Mouse (Mus musculus) spleen, adult 2 months (tissue): Measurements from ENCODE around the gene Erich6b. TPM values are rescaled to one million over a fixed set of nuclear protein-coding genes. Genes with fewer than 3 reads are reported as not detected.

Source experiments
- DNase-seq, 2 experiments: peaks; one replicate each; pipeline versions ENCODE4 v3.0.0 to v3.0.0-alpha.2; 2012 to 2021; ENCODE audit warnings: low spot score in 2 of 2, low read depth in 1 of 2
- H3K27ac ChIP-seq: fragments of 200-500 bp; 2 replicates; pipeline ENCODE4 v1.5.1; 2012; ENCODE audit warnings: low read length, inconsistent platforms; ENCODE audit not compliant: insufficient read depth
- H3K27me3 ChIP-seq: fragments of 200-500 bp; 2 replicates; pipeline ENCODE4 v1.6.1; 2012; ENCODE audit warnings: mild to moderate bottlenecking, moderate library complexity, low read length, inconsistent platforms; ENCODE audit not compliant: control insufficient read depth, insufficient read depth
- H3K36me3 ChIP-seq: fragments of 200-500 bp; 2 replicates; pipeline ENCODE4 v1.6.1; 2012; ENCODE audit warnings: mild to moderate bottlenecking, low read length, inconsistent platforms; ENCODE audit not compliant: control insufficient read depth, insufficient read depth
- H3K4me1 ChIP-seq: fragments of 200-500 bp; 2 replicates; pipeline ENCODE4 v1.6.1; 2011; ENCODE audit warnings: inconsistent platforms; ENCODE audit not compliant: control insufficient read depth, insufficient read depth, insufficient read length
- H3K4me3 ChIP-seq: fragments of 200-500 bp; 2 replicates; pipeline ENCODE4 v1.5.1; 2011; ENCODE audit warnings: mild to moderate bottlenecking, inconsistent platforms; ENCODE audit not compliant: insufficient read depth, insufficient read length; ENCODE audit errors: extremely low read depth
- CTCF ChIP-seq: fragments of 200-500 bp; IDR thresholded peaks from 2 replicates; pipeline ENCODE4 v1.5.1; 2011; ENCODE audit warnings: mild to moderate bottlenecking, inconsistent platforms; ENCODE audit not compliant: insufficient read depth, insufficient read length, insufficient replicate concordance; ENCODE audit errors: extremely low read depth
- POLR2A ChIP-seq: fragments of 200-500 bp; IDR thresholded peaks from 2 replicates; pipeline ENCODE4 v1.6.1; 2011; ENCODE audit warnings: low read depth, low read length, inconsistent platforms
- WGBS: fragments of 180-500 bp; shearing (Covaris S2); methylation state at CpG from one replicate; pipeline ENCODE4 v1.1.7; 2018; 5-methylcytosine and 5-hydroxymethylcytosine counted together
- polyA plus RNA-seq: library from polyadenylated mRNA; depleted of rRNA; stranded (reverse); fragments of >200 nt; gene quantifications from 2 replicates; pipeline ENCODE4 v1.2.3, GENCODE M21; 2012; rRNA removed

The Erich6b gene
- polyA plus RNA-seq, 1 experiment = not detected

DNA sequence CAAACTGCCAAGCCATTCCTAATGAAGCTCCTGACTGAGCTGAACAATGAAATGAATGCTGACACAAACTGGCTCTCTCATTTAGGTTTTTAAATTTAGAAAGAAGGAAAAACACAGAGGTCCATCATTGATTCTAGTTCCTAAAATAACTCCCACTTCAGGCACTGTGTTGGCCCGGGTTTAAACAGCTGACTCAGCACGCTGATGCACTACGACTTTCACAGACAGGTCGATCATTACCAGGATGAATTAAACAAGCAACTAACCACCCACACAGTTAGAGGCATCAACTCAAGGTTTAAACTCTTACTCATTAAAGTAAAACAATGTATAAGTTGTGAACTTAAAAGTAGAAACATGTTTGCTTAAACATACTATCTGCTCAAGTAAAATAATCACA, 64.6 kb downstream of the Erich6b start:
- no peak for TF ChIP-seq POLR2A
- no peak for TF ChIP-seq CTCF
- Histone ChIP-seq H3K27me3 (no peaks in the 10 kb centered on the region), H3K27ac (no peak overlapping the region), H3K36me3 (peaks cover 42% of the 10 kb centered on the region), H3K4me1 (no peaks in the 10 kb centered on the region), H3K4me3 (no peak overlapping the region)
- WGBS = 94% methylated on average over 4 of the region's 4 CpGs
- no peak for DNase-seq

DNA sequence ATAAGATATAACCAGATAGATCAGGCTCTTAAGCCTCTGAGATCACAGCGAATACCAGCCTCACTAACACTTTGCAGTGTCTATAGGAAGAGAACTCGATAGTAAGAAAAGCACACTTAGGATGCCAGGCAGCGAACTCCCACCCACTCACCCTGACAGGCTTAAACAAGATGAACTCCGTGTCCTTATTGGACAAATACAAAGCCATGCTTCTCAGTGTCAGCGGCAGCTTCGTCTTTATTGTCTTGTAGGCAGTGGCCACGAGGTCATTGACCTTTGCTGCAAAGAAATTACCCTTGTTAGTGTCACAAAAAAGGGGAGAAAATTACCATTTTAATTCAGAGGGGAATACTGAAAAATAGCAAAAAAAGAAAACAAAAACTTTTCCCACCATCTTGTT, 65.7 kb downstream of the Erich6b start:
- WGBS = 91% methylated on average over 7 of the region's 7 CpGs
- no peak for DNase-seq
- TF ChIP-seq CTCF (no peak), POLR2A (no peak)
- Histone ChIP-seq H3K27ac (no peak overlapping the region), H3K4me3 (no peak overlapping the region), H3K36me3 (peaks cover 44% of the 10 kb centered on the region), H3K4me1 (no peaks in the 10 kb centered on the region), H3K27me3 (no peaks in the 10 kb centered on the region)

DNA sequence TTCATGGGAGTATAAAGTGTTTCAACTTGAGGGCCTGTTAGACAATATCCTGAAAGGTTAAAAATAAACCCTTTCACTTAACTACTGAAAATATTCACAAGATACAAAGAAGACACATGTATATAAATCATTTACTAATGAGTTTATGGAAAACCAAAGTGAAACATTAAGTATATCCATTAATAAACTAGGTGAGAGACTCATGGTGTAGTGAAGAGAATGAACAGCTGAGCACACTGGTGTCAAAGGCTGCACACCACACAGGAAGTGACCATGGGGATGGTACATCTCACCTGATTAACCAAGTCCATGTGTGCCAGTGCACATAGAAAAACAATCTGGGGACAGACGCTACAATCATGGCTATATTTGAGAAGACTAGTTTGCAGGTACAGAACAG, 66.9 kb downstream of the Erich6b start:
- no peak overlapping the region for H3K4me3 ChIP-seq
- DNase-seq = no peak
- WGBS = 92% methylated on average over 1 of the region's 1 CpGs
- no peaks in the 10 kb centered on the region for H3K4me1 ChIP-seq
- peaks cover 37% of the 10 kb centered on the region for H3K36me3 ChIP-seq
- no peaks in the 10 kb centered on the region for H3K27me3 ChIP-seq
- TF ChIP-seq POLR2A (no peak), CTCF (no peak)
- no peak overlapping the region for H3K27ac ChIP-seq

DNA sequence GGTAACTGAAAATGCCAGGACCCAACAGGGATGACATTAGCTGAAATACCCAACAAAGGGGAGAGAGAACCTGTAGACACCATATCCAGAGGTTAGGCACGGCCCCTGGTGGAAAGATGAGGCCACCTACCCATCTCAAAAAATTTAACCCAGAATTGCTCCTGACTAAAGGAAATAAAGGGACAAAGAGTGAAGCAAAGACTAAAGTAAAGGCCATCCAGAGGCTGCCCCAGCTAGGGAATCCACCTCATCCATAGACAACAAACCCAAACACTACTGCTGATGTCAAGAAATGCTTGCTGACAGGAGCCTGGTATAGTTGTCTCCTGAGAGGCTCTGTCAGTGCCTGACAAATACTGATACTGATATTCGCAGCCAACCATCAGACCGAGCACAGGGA, 69.7 kb downstream of the Erich6b start:
- TF ChIP-seq CTCF (no peak), POLR2A (no peak)
- WGBS = 92% methylated on average over 3 of the region's 3 CpGs
- Histone ChIP-seq H3K4me1 (no peaks in the 10 kb centered on the region), H3K27me3 (no peaks in the 10 kb centered on the region), H3K36me3 (peaks cover 37% of the 10 kb centered on the region), H3K4me3 (no peak overlapping the region), H3K27ac (no peak overlapping the region)
- DNase-seq = no peak

DNA sequence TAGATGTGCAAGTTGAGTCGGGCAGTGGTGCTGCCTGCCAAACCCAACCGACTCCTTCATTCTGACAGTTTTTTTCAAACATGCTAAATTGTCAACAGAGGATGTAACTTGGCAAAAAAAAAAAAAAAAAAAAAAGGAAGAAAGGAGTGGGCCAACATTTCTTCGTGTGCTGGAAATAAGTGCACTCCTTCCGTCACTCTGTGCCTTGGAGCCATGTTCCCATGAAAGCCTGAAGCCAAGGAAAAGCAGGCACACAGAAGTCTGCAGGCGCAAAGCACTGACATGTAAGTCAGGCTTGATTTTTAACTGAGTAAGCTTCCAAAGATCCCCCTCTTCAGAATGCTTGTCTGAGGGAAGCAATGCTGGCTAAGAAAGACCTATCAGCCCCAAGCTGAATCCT, 70.6 kb downstream of the Erich6b start:
- H3K4me1 ChIP-seq = no peaks in the 10 kb centered on the region
- H3K36me3 ChIP-seq = peaks cover 43% of the 10 kb centered on the region
- no peak for TF ChIP-seq POLR2A
- no peak for TF ChIP-seq CTCF
- no peak for DNase-seq
- no peak overlapping the region for H3K27ac ChIP-seq
- no peak overlapping the region for H3K4me3 ChIP-seq
- no peaks in the 10 kb centered on the region for H3K27me3 ChIP-seq
- 86% methylated on average over 5 of the region's 5 CpGs for WGBS

DNA sequence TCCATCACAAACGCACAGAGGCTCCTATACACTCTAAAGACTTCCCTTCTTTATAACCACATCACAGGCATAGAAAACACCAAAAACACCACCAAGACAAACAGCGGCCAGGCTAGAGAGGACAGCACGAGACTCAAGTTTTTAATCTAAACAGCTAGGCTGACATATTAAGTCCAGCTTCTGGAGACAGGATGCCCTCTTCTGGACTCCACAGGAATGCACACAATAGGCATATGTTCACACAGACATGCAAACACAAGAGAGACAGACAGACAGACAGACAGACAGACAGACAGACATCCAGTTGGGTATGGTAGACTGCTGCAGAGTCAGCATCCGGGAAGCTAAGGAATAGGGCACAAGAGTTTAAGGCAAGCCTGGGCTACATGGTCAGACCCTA, 71.6 kb downstream of the Erich6b start:
- no peak for DNase-seq
- 85% methylated on average over 4 of the region's 4 CpGs for WGBS

DNA sequence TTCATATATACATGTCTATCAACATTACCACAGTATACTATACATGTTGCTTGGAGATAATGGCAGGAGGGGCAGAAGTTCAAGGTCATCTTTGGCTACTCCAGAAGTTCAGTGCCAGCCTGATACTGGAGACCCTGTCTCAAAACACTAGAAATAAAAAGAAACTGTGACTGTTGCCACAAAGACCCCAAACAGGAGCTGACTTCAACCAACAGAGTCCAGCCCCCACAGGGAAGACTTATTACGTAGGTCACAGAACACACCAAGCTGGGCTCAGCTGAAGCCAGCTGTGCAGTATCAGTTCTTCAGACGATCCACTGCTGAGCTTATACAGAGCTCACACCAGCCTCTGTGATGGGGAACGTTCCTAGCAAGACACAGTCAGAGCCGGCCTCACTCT, 74.4 kb downstream of the Erich6b start:
- WGBS = 94% methylated on average over 4 of the region's 4 CpGs
- TF ChIP-seq CTCF (no peak), POLR2A (no peak)
- no peaks in the 10 kb centered on the region for H3K4me1 ChIP-seq
- peaks cover 47% of the 10 kb centered on the region for H3K36me3 ChIP-seq
- H3K4me3 ChIP-seq = no peak overlapping the region
- no peak for DNase-seq
- H3K27me3 ChIP-seq = no peaks in the 10 kb centered on the region
- H3K27ac ChIP-seq = no peak overlapping the region

More for the DNA sequence above, 71.6 kb downstream of the Erich6b start:
- no peak overlapping the region for H3K27ac ChIP-seq
- no peaks in the 10 kb centered on the region for H3K27me3 ChIP-seq
- H3K36me3 ChIP-seq = peaks cover 44% of the 10 kb centered on the region
- H3K4me1 ChIP-seq = no peaks in the 10 kb centered on the region
- no peak overlapping the region for H3K4me3 ChIP-seq
- TF ChIP-seq CTCF = no peak
- TF ChIP-seq POLR2A = no peak

Other genes starting within 250 kb of the Erich6b start
- 0.16 and 0.23 TPM in 2 replicates for gene Siah3, start 186.3 kb upstream of the Erich6b start, polyA plus RNA-seq
- gene Spert, start 49.1 kb upstream of the Erich6b start, polyA plus RNA-seq = 0.05 TPM in 1 of 2 replicates, not detected in the other
- 5.9 and 6.5 TPM in 2 replicates for gene Cog3, start 112.3 kb downstream of the Erich6b start, polyA plus RNA-seq
- gene Slc25a30, start 144.8 kb downstream of the Erich6b start, polyA plus RNA-seq = 6.0 and 8.7 TPM in 2 replicates
- gene Tpt1, start 202.8 kb downstream of the Erich6b start, polyA plus RNA-seq = 2,392 and 2,473 TPM in 2 replicates